Mouse (Mus musculus): ENCODE data around the gene Acaca. TPM values are rescaled to one million over a fixed set of nuclear protein-coding genes. Genes with fewer than 3 reads are reported as not detected.

The Acaca gene
- polyA plus RNA-seq, 1 experiment from 2014 or later = 36.2 TPM

GRCm38 (mm10) chr11:84430336-84430735 is 300.9 kb downstream of the Acaca start:
- Histone ChIP-seq H3K27me3 (ENCODE audit: control insufficient read depth, insufficient read depth, low read length) (no peaks in the 10 kb centered on the region), H3K27ac (no peak overlapping the region), H3K4me3 (replicated peaks; ENCODE audit: low read length) (no peak overlapping the region), H3K9me3 (ENCODE audit: control insufficient read depth, low read length) (no peaks in the 10 kb centered on the region), H3K36me3 (replicated peaks; ENCODE audit: control insufficient read depth, insufficient read depth) (no peaks in the 10 kb centered on the region), H3K4me1 (replicated peaks; ENCODE audit: control insufficient read depth, insufficient read depth, low read length) (peaks cover 8% of the 10 kb centered on the region; the same call in 1 of the 2 replicates), H3K9ac (no peak overlapping the region), H3K4me2 (replicated peaks) (no peak overlapping the region)
- WGBS = 78% methylated on average over 4 of the region's 4 CpGs
- DNase-seq (ENCODE audit: low spot score) (no peak), ATAC-seq (ENCODE audit: low FRiP score) (no peak)

- H3K27ac ChIP-seq = no peak overlapping the region
- ATAC-seq (ENCODE audit: low FRiP score) (no peak), DNase-seq (ENCODE audit: low spot score) (no peak)
- H3K4me2 ChIP-seq (replicated peaks) = no peak overlapping the region
- H3K4me1 ChIP-seq (replicated peaks; ENCODE audit: control insufficient read depth, insufficient read depth, low read length) = no peaks in the 10 kb centered on the region
- no peak overlapping the region for H3K4me3 ChIP-seq (replicated peaks; ENCODE audit: low read length)
- H3K27me3 ChIP-seq (ENCODE audit: control insufficient read depth, insufficient read depth, low read length) = no peaks in the 10 kb centered on the region
- no peaks in the 10 kb centered on the region for H3K9me3 ChIP-seq (ENCODE audit: control insufficient read depth, low read length)
- WGBS = 67% methylated on average over 6 of the region's 6 CpGs
- no peaks in the 10 kb centered on the region for H3K36me3 ChIP-seq (replicated peaks; ENCODE audit: control insufficient read depth, insufficient read depth)
- no peak overlapping the region for H3K9ac ChIP-seq
Measured at GRCm38 (mm10) chr11:84434879-84435278, 305.4 kb downstream of the Acaca start.

GRCm38 (mm10) chr11:84440402-84440801 is 310.9 kb downstream of the Acaca start:
- ATAC-seq (ENCODE audit: low FRiP score) (no peak), DNase-seq (ENCODE audit: low spot score) (no peak)
- WGBS = 91% methylated on average over 3 of the region's 3 CpGs
- H3K27ac ChIP-seq = no peak overlapping the region
- no peak overlapping the region for H3K9ac ChIP-seq
- H3K27me3 ChIP-seq (ENCODE audit: control insufficient read depth, insufficient read depth, low read length) = no peaks in the 10 kb centered on the region
- no peak overlapping the region for H3K4me2 ChIP-seq (replicated peaks)
- H3K4me1 ChIP-seq (replicated peaks; ENCODE audit: control insufficient read depth, insufficient read depth, low read length) = no peaks in the 10 kb centered on the region
- H3K36me3 ChIP-seq (replicated peaks; ENCODE audit: control insufficient read depth, insufficient read depth) = peaks cover 27% of the 10 kb centered on the region
- no peaks in the 10 kb centered on the region for H3K9me3 ChIP-seq (ENCODE audit: control insufficient read depth, low read length)
- H3K4me3 ChIP-seq (replicated peaks; ENCODE audit: low read length) = no peak overlapping the region

- no peak overlapping the region for H3K27ac ChIP-seq
- H3K4me3 ChIP-seq (replicated peaks; ENCODE audit: low read length) = no peak overlapping the region
- H3K9me3 ChIP-seq (ENCODE audit: control insufficient read depth, low read length) = no peaks in the 10 kb centered on the region
- 90% methylated on average over 4 of the region's 4 CpGs for WGBS
- ATAC-seq (ENCODE audit: low FRiP score) (no peak), DNase-seq (ENCODE audit: low spot score) (no peak)
- H3K4me2 ChIP-seq (replicated peaks) = no peak overlapping the region
- no peaks in the 10 kb centered on the region for H3K4me1 ChIP-seq (replicated peaks; ENCODE audit: control insufficient read depth, insufficient read depth, low read length)
- H3K9ac ChIP-seq = no peak overlapping the region
- no peaks in the 10 kb centered on the region for H3K27me3 ChIP-seq (ENCODE audit: control insufficient read depth, insufficient read depth, low read length)
- peaks cover 28% of the 10 kb centered on the region for H3K36me3 ChIP-seq (replicated peaks; ENCODE audit: control insufficient read depth, insufficient read depth)
Measured at GRCm38 (mm10) chr11:84442554-84443331, 313.3 kb downstream of the Acaca start.

Other genes with a start within 250 kb of the Acaca start
- gene Ddx52, start 187.6 kb upstream of the Acaca start, polyA plus RNA-seq (2014; fragmentation: Nextera tagmentation; extraction: Ambion mirVana) = 21.9 and 25.3 TPM in 2 replicates
- gene Synrg, start 165.2 kb upstream of the Acaca start, polyA plus RNA-seq (2014; fragmentation: Nextera tagmentation; extraction: Ambion mirVana) = 26.2 and 28.2 TPM in 2 replicates
- gene Dusp14, start 60.4 kb upstream of the Acaca start, polyA plus RNA-seq (2014; fragmentation: Nextera tagmentation; extraction: Ambion mirVana) = 11.3 and 13.7 TPM in 2 replicates
- 27.6 and 28.1 TPM in 2 replicates for gene Tada2a, start 72 bp upstream of the Acaca start, polyA plus RNA-seq (2014; fragmentation: Nextera tagmentation; extraction: Ambion mirVana)
- gene Gm11437, start 37.8 kb downstream of the Acaca start, polyA plus RNA-seq (2014; fragmentation: Nextera tagmentation; extraction: Ambion mirVana) = 0.17 TPM in 1 of 2 replicates, not detected in the other

All from hindbrain, embryonic 14.5 days (tissue).